Mouse (Mus musculus) lung, postnatal 10 days (tissue): ENCODE measurements around the gene Ccdc50.

Source experiments
- DNase-seq: peaks from one replicate; pipeline ENCODE4 v3.0.0; 2021

The Ccdc50 gene

DNA sequence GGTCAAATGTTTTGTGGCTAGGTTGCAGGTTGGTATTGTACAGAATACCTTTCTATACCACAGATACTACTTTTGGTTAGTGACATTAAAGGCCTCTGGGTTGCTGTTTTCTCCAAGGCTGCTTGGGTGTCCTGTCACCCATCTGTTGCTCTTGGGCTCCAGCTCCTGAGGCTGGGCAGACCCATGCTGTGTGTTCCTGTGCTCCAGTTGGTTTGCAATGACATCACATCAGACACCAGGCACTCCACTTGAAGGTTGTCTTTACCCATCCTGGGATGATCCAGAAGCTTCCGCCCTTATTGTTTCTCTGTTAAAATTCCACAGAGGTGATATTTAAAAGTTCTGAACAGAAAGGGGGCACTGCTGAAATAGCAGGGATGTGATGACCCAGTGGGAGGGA is 8.3 kb downstream of the Ccdc50 start:
- no peak for DNase-seq

DNA sequence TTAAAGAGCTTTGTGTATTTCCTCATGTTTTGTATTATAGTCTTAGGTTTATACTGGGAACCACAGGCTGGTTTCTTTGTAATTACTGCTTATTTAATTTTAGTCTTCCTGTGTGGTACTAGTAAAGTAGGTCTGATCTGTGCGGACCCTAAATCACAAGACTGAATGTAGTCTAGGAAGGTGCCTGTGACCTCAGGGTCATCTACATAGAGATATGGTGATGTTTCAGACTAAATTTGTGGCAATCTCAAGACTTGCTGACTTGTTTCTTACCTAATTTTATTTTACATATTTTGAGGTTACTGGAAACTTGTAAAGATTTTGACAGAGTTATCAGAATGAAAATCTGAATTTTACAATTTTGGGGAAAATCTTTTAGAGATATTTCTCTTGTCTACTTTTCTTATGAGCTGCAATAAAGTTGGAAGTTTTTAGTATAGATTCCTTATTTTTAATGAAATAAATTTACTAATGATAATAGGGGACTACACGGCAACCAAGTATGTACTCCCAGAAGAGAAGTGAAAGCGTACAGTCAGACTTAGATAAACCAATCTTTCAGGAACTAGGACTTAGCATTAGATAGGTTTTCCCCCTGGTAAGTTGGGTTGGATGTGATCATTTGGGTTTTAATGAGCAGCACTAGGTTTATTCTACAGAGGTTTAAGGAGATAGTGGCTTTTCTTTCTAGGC is 10.5 kb downstream of the Ccdc50 start:
- no peak for DNase-seq

DNA sequence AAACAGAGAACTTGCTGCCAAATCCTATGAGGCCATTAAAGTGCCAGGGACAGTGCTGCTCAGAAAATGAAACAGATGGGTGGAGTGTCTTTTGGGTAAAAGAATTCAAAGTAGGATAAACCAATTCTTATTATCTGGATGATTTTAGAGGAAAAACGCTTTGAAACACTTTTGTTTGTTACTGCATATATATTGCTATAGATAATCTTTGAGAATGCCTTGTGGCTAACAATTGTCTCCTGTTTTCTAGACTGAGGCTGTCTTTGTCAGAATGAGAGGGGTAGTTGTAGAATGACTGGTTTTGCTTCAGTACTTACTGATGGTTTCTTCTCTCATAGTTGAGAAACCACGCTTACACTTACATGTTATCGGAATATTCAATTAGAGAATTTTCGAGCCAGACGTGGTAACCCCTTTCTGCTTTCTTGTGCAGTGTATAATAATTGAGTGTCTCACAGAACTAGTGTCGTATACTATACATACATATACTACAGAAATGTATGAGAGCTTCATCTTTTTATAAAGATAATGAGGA is 11.1 kb downstream of the Ccdc50 start:
- no peak for DNase-seq

DNA sequence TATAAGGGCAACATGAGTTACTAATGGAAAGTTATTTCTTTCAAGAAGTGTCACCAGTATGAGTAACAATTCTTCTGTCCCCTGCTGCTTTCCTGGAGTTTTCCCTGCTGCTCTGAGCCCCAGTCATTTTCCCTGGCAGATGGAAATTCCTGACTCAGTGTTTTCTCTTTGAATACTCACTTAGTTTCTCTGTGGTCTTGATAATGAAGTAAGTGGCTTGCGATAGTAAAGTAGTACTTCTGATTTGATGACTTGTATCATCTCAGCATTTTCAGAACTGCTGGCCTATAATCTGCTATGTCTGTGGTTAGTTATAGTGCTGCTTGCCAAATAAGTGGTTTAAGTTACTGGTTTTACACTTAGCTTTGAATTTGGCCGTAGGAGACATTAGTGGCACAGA is 12.9 kb downstream of the Ccdc50 start:
- DNase-seq: no peak

DNA sequence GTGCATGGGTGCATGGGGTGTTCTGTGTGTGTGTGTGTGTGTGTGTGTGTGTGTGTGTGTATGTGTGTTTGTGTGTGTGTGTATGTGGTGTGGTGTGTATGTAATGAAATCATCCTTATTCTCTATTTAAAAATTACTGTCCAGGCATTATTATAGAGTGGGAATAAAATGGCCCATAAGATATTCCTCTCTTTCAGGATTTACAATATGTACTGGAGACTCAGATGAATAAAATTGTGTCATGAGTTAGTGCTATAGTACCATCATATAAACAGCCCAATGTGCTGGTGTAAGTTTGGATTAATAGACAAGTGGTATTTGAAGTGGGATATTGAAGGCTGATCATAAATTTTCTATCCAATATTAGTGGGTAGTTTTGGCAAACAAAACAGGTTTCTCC is 15.4 kb downstream of the Ccdc50 start:
- DNase-seq: no peak

DNA sequence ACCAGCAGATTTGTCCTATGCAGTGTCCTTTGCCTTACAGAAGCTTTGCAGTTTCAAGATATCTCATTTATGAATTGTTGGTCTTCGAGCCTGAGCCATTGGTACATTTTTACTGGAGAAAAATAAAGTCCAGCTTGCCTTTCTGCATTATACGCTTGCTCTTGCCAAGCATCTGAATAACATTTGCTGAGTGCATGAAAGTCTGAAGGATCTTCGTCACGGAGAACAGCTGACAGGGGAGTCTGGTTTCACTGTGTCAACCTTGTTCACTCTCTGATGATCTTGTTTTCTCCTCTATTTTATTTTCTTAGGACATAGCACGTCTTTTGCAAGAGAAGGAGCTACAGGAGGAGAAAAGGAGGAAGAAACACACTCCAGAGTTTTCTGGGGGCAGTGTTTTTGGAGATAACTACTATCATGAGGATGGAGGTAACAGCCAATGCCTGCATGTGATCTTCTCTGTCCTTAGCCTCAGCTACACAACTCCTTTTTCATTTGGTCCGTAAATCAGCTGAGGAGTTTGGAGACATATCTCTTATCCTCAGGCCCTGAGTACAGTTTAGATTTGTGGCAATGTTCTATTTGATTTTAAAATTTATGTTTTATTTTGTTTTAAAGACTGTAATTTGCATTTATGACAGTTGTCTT is 28.4 kb downstream of the Ccdc50 start:
- DNase-seq: no peak

DNA sequence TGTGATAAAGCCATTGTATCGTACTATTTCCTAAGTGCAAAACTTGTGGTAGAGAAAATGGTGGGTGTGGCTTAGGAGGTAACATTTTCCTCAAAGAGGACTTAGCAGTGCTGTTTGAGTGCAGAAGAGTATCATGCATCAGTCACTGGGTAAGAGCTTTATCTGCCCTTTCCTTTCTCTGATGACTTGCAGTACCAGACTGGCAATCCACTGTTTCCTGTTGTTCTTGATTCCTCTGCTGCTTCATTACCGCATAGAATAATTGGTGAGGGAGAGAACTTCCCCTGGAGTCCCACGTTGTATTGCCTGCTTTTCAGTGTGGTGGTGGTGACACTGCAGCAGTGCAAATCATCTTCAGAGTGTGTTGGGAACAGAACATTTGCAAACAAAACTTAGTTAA is 29.0 kb downstream of the Ccdc50 start:
- DNase-seq: no peak

DNA sequence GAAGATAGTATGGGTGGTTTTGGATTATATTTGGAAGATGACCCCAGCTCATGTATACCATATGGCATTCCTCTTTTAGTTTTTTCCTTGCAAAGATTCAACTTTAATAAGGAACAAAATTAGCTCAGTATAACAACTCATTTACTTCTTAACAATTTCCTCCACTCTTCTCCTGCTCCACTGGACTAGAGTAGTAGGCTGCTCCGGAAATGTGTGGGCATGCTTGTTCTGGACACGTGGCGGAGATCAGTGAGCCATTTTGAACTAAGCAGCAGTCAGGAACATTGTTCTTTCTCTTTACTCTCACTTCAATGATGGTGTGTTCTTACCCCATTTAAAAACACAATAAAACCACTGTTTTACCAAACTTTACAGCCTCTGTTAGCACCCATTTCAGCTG is 32.3 kb downstream of the Ccdc50 start:
- DNase-seq: no peak

DNA sequence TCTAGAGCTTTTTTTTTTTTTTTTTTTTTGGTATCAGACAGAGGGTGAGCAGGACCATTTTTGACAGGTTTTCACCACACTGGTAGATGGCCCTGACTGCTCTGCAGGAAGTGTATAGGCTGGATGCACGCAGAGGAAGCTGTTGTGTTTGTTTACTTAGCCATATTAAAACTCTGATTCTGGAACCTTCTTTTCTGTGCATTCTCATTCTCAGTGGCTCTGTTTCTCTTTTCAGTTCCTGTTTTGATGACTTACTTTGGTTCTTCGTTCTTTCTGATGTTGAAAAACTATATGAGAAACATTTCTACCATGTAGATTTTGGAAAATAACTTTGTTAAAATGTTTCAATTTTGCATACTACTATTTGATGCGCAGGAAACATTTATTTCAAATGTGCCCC is 46.4 kb downstream of the Ccdc50 start:
- no peak for DNase-seq

DNA sequence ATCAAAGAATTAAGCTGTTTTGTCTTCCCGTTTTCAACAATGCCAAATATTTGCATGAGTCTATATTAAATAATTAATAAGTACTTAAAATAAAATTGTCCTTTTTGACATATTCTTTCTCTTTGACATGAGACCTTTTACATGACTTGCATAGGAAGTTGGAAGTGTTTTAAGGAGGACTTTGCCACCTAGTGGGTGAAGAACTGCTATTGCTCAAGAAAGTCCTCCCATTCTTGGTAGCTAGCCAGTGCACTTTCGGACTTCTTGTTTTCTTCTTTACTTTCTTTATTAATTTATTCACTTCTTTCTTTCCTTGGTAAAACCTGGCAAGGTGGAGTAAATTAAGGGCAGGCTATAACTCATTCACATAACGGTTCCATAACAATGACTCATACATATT is 55.3 kb downstream of the Ccdc50 start:
- peak; percentile 13 for DNase-seq

DNA sequence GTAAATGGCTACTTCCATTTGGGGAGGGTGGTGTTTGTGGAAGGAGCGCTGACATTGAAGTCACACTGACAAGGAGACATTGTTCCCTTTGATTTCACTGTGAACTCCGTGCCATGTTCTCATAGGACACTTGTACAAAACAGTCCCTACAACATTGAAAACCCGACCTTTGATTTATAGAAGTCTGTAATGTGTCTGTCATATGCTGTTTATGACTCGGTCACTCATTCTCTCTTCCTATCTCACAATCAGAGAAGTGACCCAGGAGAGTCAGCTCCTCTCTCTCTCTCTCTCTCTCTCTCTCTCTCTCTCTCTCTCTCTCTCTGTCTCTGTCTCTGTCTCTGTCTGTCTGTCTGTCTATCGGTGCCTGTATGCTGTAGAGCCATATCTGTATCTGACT is 60.7 kb downstream of the Ccdc50 start:
- DNase-seq: no peak

DNA sequence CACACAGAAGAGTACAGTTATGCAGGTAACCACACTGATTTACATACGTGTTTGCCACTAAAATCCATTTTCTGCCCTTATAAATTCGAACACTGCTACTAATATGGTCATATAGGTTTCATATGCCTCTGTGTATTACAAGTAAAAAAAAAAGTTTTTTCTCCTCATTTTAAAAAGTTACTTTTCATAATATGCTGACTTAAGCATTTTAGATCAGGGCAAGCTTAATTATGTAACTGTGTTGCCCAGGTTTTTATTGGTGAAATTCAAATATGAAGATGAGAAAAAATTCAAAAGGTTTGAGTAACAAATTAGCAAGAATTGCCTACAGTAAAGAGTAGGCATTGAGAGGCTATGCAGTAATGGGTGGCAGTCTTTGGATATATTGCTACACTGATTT is 62.0 kb downstream of the Ccdc50 start:
- DNase-seq: no peak

DNA sequence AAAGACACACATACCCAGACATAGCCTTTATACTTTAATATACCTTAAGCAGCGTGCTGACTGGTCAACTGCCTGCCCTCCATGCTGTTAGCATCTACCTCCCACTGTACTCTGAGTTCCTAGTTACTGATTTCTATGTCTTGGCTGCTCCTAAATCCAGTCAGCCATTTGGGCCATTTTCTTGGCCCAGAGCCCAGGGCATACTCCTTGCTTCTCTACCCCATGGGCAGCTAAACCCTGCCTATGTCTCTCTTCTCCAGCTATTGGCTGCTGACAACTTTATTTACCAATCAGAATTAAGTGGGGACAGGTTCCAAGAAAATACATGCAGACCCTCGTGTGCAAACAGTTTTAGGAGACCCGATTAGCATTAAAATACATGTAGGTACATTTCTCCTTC is 64.7 kb downstream of the Ccdc50 start:
- DNase-seq: no peak

DNA sequence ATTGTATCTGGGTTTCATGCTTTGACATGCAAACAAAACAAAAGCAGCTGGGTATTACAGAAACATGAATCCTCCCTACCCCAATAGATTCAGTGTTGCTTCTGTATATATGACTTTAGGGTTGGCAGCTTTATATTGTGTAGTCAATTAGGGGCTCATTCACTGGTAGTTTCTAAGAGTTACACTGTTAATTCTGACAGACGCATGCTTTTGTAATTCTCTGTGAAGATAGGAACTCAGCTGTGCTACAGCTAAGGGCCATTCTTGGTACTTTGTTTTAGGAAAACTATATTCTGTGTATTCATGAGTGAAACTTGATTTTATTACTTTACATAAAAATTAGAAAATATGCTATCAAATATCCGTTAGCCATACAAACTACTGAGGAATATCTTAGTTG is 65.2 kb downstream of the Ccdc50 start:
- no peak for DNase-seq

DNA sequence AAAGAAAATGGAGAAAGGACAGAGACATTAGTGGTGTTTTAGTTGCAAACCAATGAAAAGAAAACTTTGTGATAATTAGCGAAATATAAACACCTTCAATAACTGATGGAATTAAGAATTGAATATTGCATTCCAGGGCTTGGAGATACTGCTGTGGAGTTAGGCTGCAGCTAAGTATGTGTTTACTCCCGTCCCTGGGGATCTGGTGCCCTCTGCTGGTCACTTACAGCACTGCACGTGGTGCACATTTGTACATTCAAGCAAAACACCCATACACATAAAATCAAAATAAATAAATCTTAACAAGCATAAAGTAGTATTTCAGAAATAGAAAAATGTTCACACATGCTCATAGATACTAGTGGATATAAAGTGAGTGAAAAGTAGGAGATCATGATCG is 68.6 kb downstream of the Ccdc50 start:
- peak; percentile 80 for DNase-seq

DNA sequence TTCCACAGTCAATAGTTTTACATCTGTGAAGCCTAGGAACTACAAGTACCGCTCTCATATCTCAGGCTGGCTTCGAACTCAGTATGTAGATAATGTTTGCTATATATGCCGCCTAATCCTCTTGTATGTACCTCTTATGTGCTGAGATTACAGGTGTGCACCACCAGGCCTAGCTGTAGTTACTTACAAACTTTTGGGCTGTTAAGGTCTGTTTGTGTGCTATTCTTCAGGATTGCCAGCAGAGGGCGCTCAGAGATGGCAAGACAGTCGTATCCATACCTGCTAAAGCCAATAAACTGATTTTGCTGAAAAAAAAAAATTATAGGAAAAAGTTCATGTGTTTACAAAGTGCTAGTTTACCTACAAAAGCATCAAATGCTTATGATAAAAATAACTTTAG is 80.1 kb downstream of the Ccdc50 start:
- peak; percentile 19 for DNase-seq

DNA sequence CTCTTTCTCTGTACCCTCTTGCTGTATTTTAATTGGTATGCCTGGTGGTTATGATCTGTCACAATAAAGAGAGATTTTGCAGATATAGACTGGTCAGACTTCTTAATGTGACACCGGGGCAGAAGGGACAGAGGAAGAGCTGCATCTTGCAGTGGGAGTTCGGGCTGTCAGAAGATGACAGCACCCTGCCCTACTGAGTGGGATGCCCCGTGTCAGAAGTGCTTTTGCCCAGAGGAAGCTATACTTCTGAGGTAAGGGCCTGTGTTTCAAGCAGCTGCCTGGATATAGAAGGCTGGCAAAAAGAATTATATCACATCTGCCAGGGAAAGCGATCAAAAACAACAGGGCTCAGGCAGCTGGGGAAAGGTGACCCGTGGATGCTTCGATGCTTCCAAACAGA is 82.7 kb downstream of the Ccdc50 start:
- DNase-seq: no peak

DNA sequence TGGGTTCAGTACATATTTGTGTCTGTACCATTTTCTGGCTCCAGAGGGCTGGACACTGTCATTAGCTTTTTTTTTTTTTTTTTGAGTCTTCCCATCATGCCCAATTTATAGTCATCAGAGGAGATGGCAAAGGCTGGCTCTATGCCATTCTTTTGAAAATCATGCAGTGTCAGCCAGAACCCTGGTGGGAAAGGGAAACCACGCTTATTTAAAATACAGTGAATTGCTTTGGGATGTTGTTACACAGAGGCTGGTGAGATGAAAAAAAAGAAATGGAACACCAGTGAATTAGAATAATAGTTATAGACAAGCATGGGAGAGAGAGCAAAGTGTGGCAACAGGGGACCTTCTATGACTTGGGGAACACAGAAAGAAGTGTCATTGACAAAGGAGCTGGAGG is 95.2 kb downstream of the Ccdc50 start:
- no peak for DNase-seq
